Mouse (Mus musculus): ENCODE data around the gene Trat1. TPM values are rescaled to one million over a fixed set of nuclear protein-coding genes. Genes with fewer than 3 reads are reported as not detected.

Trat1 gene
- total RNA-seq, 2 experiments from 2014 or later: not detected

- no peak for DNase-seq (ENCODE audit: low spot score in 2 of 2)
Measured at GRCm38 (mm10) chr16:48720259-48720658, 51.6 kb downstream of the Trat1 start.

DNA sequence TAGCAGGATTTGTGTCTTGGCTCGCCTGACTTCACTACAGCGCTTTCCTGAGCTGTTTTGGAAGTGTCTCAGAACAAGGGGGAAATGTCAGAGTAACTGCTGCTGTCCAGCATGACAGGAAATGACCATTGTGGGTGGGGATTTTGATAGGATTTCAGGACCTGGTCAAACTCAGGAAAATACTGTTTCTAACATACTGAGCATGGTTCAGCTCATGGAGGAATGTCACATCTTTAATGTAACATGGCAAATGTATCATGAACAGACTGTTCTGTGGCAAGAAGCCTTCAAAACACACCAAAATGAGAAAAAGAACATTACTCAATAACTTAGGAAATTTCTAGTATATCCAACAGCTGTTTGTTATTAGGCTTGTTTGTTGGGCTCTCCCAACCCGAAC lies 52.1 kb downstream of the Trat1 start:
- no peak for DNase-seq (ENCODE audit: low spot score in 2 of 2)

DNA sequence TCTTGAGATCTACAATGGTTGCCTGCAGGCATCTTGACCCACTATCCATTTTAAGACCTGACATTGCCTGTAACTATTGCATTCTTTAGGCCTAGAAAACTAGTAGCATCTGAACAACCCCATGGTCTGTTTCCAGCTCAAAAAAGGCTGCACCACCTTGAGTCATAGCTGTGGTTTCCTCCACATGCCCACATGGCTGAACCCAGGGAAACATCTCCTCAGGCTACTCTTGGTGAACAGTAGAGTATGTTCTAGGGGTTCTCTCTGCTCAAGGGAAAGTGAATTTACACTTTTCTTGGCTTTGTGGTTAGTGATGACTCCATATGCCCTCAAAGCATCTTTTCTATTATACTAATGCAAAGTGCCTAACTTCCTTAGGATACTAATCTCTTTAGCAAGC lies 55.5 kb downstream of the Trat1 start:
- no peak for DNase-seq (ENCODE audit: low spot score in 2 of 2)

DNA sequence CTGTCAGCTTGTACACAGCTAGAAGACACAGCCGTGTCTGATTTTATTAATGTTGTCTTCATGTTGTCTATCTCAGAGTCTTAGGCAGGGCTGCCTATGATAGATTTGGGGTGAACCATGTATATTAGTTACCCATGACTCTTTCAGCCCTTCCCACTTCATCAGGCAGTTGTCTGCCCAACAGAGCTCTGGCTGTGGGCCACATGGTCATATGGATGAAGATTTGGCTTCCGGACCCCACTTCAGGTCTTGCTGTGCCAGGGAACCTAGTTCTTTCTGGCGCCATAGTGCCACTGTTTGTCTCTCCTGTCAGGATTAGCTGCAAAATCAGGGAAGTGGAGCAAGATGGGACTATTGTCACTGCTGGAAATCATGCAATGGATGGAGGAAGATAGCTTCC lies 69.9 kb downstream of the Trat1 start:
- no peak for DNase-seq (ENCODE audit: low spot score in 2 of 2)

Other genes starting within 250 kb of the Trat1 start
- gene Retnlb, start 44.8 kb upstream of the Trat1 start, total RNA-seq (2021): not detected
- under 1 TPM in 1 of 2 experiments, not detected in 1; 0.73 TPM for gene Retnla, start 70.5 kb upstream of the Trat1 start, total RNA-seq (2021)
- gene Retnlg, start 100.6 kb upstream of the Trat1 start, total RNA-seq (2021): 10 to 100 TPM in 1 of 2 experiments, 1 to 10 TPM in 1; 3.9 to 10.1 TPM
- gene Dzip3, start 222.1 kb upstream of the Trat1 start, total RNA-seq (2021): 10 to 100 TPM; 22.2 to 25.1 TPM
- gene Cip2a, start 222.2 kb upstream of the Trat1 start, total RNA-seq (2021): 10 to 100 TPM; 11.9 to 15.1 TPM

All from adrenal gland, postnatal 4 days (tissue).